Mouse (Mus musculus) lung, embryonic 14.5 days (tissue): ENCODE measurements around the gene Ermap. TPM values are rescaled to one million over a fixed set of nuclear protein-coding genes. Genes with fewer than 3 reads are reported as not detected.

Experiments used
- ATAC-seq: fragments of 200-750 bp; cut with Nextera tagmentation; 2 replicates; pipeline ENCODE4 v1.8.0; 2017; ENCODE audit warnings: mild to moderate bottlenecking, moderate TSS enrichment, moderate library complexity; ENCODE audit not compliant: insufficient read depth
- DNase-seq: peaks from one replicate; pipeline ENCODE4 v3.0.0-alpha.2; 2015
- H3K27ac ChIP-seq: fragments of 300-500 bp; sonication (generic); 2 replicates; pipeline ENCODE4 v1.5.1; 2014; ENCODE audit warnings: low read depth, mild to moderate bottlenecking, moderate library complexity
- H3K27me3 ChIP-seq: fragments of 300-500 bp; sonication (generic); 2 replicates; pipeline ENCODE4 v1.6.1; 2014; ENCODE audit warnings: low read length, control low read depth; ENCODE audit not compliant: insufficient read depth
- H3K36me3 ChIP-seq: fragments of 300-500 bp; sonication (generic); 2 replicates; pipeline ENCODE4 v1.6.1; 2014; ENCODE audit warnings: control low read depth; ENCODE audit not compliant: insufficient read depth
- H3K4me1 ChIP-seq: fragments of 300-500 bp; sonication (generic); 2 replicates; pipeline ENCODE4 v1.6.1; 2014; ENCODE audit warnings: antibody characterized with exemption, control low read depth; ENCODE audit not compliant: insufficient read depth
- H3K4me2 ChIP-seq: fragments of 300-500 bp; sonication (generic); 2 replicates; pipeline ENCODE4 v1.6.1; 2014; ENCODE audit warnings: mild to moderate bottlenecking
- H3K4me3 ChIP-seq: fragments of 300-500 bp; sonication (generic); 2 replicates; pipeline ENCODE4 v1.5.1; 2014; ENCODE audit warnings: low read depth, low read length
- H3K9ac ChIP-seq: fragments of 300-500 bp; sonication (generic); 2 replicates; pipeline ENCODE4 v1.6.1; 2014
- H3K9me3 ChIP-seq: fragments of 300-500 bp; sonication (generic); 2 replicates; pipeline ENCODE4 v1.6.1; 2016; ENCODE audit warnings: low read depth, low read length, control low read depth
- CTCF ChIP-seq: IDR thresholded peaks from 2 replicates; pipeline ENCODE4 v1.5.1; 2016; ENCODE audit warnings: antibody characterized with exemption, low read depth
- WGBS: fragments of 180-500 bp; shearing (Covaris S2); extraction: QIAGEN DNeasy Blood & Tissue Kit; methylation state at CpG from one replicate; pipeline ENCODE4 v1.1.7; 2014; 5-methylcytosine and 5-hydroxymethylcytosine counted together
- polyA plus RNA-seq: library from polyadenylated mRNA; unstranded; fragments of >200 nt; fragmentation: Nextera tagmentation; extraction: Ambion mirVana; gene quantifications from 2 replicates; pipeline ENCODE4 v1.2.1, GENCODE M21; 2014

Ermap gene
- polyA plus RNA-seq, 1 experiment from 2014 or later = 0.79 TPM

- Histone ChIP-seq H3K4me2 (no peak overlapping the region), H3K36me3 (peaks cover 28% of the 10 kb centered on the region), H3K27me3 (no peaks in the 10 kb centered on the region), H3K4me1 (no peaks in the 10 kb centered on the region), H3K9ac (no peak overlapping the region), H3K4me3 (no peak overlapping the region), H3K9me3 (no peaks in the 10 kb centered on the region), H3K27ac (no peak overlapping the region)
- DNase-seq = peak; percentile 74
- peak; percentile 90 for TF ChIP-seq CTCF
- 57% methylated on average over 3 of the region's 3 CpGs for WGBS
- no peak for ATAC-seq
These were observed 49.7 kb downstream of the Ermap start for GRCm38 (mm10) chr4:119140126-119140525.

GRCm38 (mm10) chr4:119138776-119139175 lies 51.0 kb downstream of the Ermap start:
- no peak for ATAC-seq
- no peaks in the 10 kb centered on the region for H3K9me3 ChIP-seq
- H3K4me1 ChIP-seq = no peaks in the 10 kb centered on the region
- DNase-seq = no peak
- H3K9ac ChIP-seq = no peak overlapping the region
- peak overlapping the region; percentile 46 for H3K4me2 ChIP-seq
- H3K36me3 ChIP-seq = peaks cover 41% of the 10 kb centered on the region
- no peaks in the 10 kb centered on the region for H3K27me3 ChIP-seq
- no peak overlapping the region for H3K4me3 ChIP-seq
- peak overlapping the region; percentile 8; the same call in 1 of the 2 replicates for H3K27ac ChIP-seq
- TF ChIP-seq CTCF = no peak
- 65% methylated on average over 8 of the region's 8 CpGs for WGBS

GRCm38 (mm10) chr4:119138171-119138570 lies 51.6 kb downstream of the Ermap start:
- TF ChIP-seq CTCF = no peak
- peak; percentile 78 for ATAC-seq
- peak; percentile 85 for DNase-seq

GRCm38 (mm10) chr4:119137313-119137712 lies 52.5 kb downstream of the Ermap start:
- DNase-seq (no peak), ATAC-seq (no peak)
- H3K27me3 ChIP-seq = no peaks in the 10 kb centered on the region
- peaks cover 56% of the 10 kb centered on the region for H3K36me3 ChIP-seq
- H3K4me3 ChIP-seq = no peak overlapping the region
- no peaks in the 10 kb centered on the region for H3K9me3 ChIP-seq
- H3K4me1 ChIP-seq = no peaks in the 10 kb centered on the region
- no peak overlapping the region for H3K9ac ChIP-seq
- 66% methylated on average over 8 of the region's 8 CpGs for WGBS
- no peak for TF ChIP-seq CTCF
- H3K4me2 ChIP-seq = no peak overlapping the region
- H3K27ac ChIP-seq = no peak overlapping the region

More at GRCm38 (mm10) chr4:119138171-119138570, 51.6 kb downstream of the Ermap start:
- H3K9ac ChIP-seq = peak overlapping the region; percentile 2; the same call in 1 of the 2 replicates
- no peaks in the 10 kb centered on the region for H3K4me1 ChIP-seq
- no peaks in the 10 kb centered on the region for H3K9me3 ChIP-seq
- 13% methylated on average over 18 of the region's 18 CpGs for WGBS
- H3K4me3 ChIP-seq = no peak overlapping the region
- peaks cover 47% of the 10 kb centered on the region for H3K36me3 ChIP-seq
- H3K27me3 ChIP-seq = no peaks in the 10 kb centered on the region
- peak overlapping the region; percentile 46 for H3K4me2 ChIP-seq
- no peak overlapping the region; the same call in 1 of the 2 replicates for H3K27ac ChIP-seq

- ATAC-seq (no peak), DNase-seq (no peak)
- Histone ChIP-seq H3K4me2 (no peak overlapping the region), H3K36me3 (peaks cover 89% of the 10 kb centered on the region), H3K27me3 (no peaks in the 10 kb centered on the region), H3K9ac (no peak overlapping the region), H3K9me3 (no peaks in the 10 kb centered on the region), H3K27ac (no peak overlapping the region), H3K4me3 (no peak overlapping the region), H3K4me1 (no peaks in the 10 kb centered on the region)
- WGBS = 89% methylated on average over 13 of the region's 13 CpGs
- no peak for TF ChIP-seq CTCF
These were observed 56.0 kb downstream of the Ermap start for GRCm38 (mm10) chr4:119133860-119134259.

- H3K27ac ChIP-seq = no peak overlapping the region
- no peak for ATAC-seq
- H3K4me3 ChIP-seq = no peak overlapping the region
- no peak for DNase-seq
- H3K27me3 ChIP-seq = no peaks in the 10 kb centered on the region
- 81% methylated on average over 13 of the region's 13 CpGs for WGBS
- no peaks in the 10 kb centered on the region for H3K9me3 ChIP-seq
- no peak overlapping the region for H3K4me2 ChIP-seq
- peaks cover 94% of the 10 kb centered on the region for H3K36me3 ChIP-seq
- no peak overlapping the region for H3K9ac ChIP-seq
- H3K4me1 ChIP-seq = no peaks in the 10 kb centered on the region
- TF ChIP-seq CTCF = no peak
These were observed 56.5 kb downstream of the Ermap start for GRCm38 (mm10) chr4:119133306-119133705.

- TF ChIP-seq CTCF = no peak
- Histone ChIP-seq H3K27me3 (no peaks in the 10 kb centered on the region), H3K4me2 (no peak overlapping the region), H3K27ac (no peak overlapping the region), H3K4me3 (no peak overlapping the region), H3K9me3 (no peaks in the 10 kb centered on the region), H3K9ac (no peak overlapping the region), H3K36me3 (peaks cover 90% of the 10 kb centered on the region), H3K4me1 (no peaks in the 10 kb centered on the region)
- ATAC-seq (no peak), DNase-seq (no peak)
- WGBS = 87% methylated on average over 8 of the region's 8 CpGs
These were observed 58.5 kb downstream of the Ermap start for GRCm38 (mm10) chr4:119131189-119131910.
